In the genomic region with DNA sequence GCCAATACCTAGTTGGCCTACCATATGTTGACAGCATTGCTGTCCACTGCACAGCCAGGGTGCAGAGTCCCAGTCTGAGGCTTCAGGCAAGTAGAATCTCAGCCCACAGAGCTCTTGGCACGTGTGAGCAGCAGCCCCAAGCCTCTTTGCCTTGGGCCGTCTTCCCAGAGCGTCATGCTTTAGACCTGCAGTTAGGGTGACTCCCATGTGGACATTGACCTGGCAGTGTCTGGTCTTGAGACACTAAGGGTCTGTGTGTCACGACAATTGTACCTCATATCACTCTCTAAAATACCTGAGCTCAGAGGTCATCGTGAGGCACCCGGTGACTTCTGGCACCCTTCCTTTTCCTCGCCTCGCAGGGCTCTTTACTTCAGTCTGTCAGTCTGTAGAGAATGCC, we compare ENCODE assay signal across 38 mouse cellular contexts. TPM values are rescaled to one million over a fixed set of nuclear protein-coding genes. Genes with fewer than 3 reads are reported as not detected.
"Had no signal": no experiment of that assay in that cellular context is flagged by ENCODE, and none has a peak within 500 bp of the region (broad histone marks: within the 10 kb centered on the region; RNA-seq: fewer than 3 reads in every experiment).

No protein-coding gene starts in this region.

- H3K9me3 ChIP-seq: limb, embryonic 10.5 days; limb, embryonic 12.5 days; limb, embryonic 13.5 days; limb, embryonic 15.5 days; liver, embryonic 12.5 days; liver, embryonic 13.5 days; liver, embryonic 15.5 days; lung, embryonic 15.5 days; megakaryocyte, embryonic 14.5 days; midbrain, embryonic 10.5 days; midbrain, embryonic 12.5 days; midbrain, embryonic 13.5 days; midbrain, embryonic 15.5 days; neural tube, embryonic 12.5 days had no signal

- H3K4me2 ChIP-seq: limb, embryonic 12.5 days; limb, embryonic 13.5 days; limb, embryonic 15.5 days; liver, embryonic 11.5 days; liver, embryonic 12.5 days; liver, embryonic 13.5 days; liver, embryonic 15.5 days; lung, embryonic 14.5 days; lung, embryonic 15.5 days; midbrain, embryonic 11.5 days; midbrain, embryonic 12.5 days; midbrain, embryonic 13.5 days; midbrain, embryonic 15.5 days; neural tube, embryonic 12.5 days had no signal

- H3K27ac ChIP-seq: limb, embryonic 10.5 days; limb, embryonic 12.5 days; limb, embryonic 13.5 days; limb, embryonic 15.5 days; liver, embryonic 12.5 days; liver, embryonic 13.5 days; liver, embryonic 14.5 days; liver, embryonic 15.5 days; lung, embryonic 15.5 days; macrophage; midbrain, embryonic 10.5 days; midbrain, embryonic 12.5 days; midbrain, embryonic 13.5 days; midbrain, embryonic 15.5 days; neural tube, embryonic 12.5 days had no signal

- DNase-seq: left cerebral cortex, postnatal 4 days; liver; liver, embryonic 13.5 days; liver, postnatal 0 days; lung, adult 18-20 months; lung, adult 2 months; lung, embryonic 14.5 days; lung, postnatal 10 days; lung, postnatal 14 days; lung, postnatal 36 days; lung, postnatal 4 days; midbrain, embryonic 14.5 days had no signal

- H3K4me3 ChIP-seq: limb, embryonic 10.5 days; limb, embryonic 12.5 days; limb, embryonic 13.5 days; limb, embryonic 15.5 days; liver, embryonic 12.5 days; liver, embryonic 13.5 days; liver, embryonic 15.5 days; lung, embryonic 15.5 days; megakaryocyte, embryonic 14.5 days; midbrain, embryonic 10.5 days; midbrain, embryonic 12.5 days; midbrain, embryonic 13.5 days; midbrain, embryonic 15.5 days; myocyte; neural tube, embryonic 12.5 days had no signal

- H3K4me1 ChIP-seq: limb, embryonic 10.5 days; liver, embryonic 12.5 days; liver, embryonic 13.5 days; liver, embryonic 15.5 days; midbrain, embryonic 10.5 days; midbrain, embryonic 12.5 days; midbrain, embryonic 13.5 days; midbrain, embryonic 15.5 days had no signal

- H3K27me3 ChIP-seq: limb, embryonic 12.5 days; limb, embryonic 13.5 days; limb, embryonic 15.5 days; liver, embryonic 12.5 days; liver, embryonic 13.5 days; liver, embryonic 15.5 days; lung, embryonic 15.5 days; midbrain, embryonic 12.5 days; midbrain, embryonic 13.5 days; midbrain, embryonic 15.5 days; neural tube, embryonic 12.5 days had no signal

- H3K9ac ChIP-seq: limb, embryonic 12.5 days; limb, embryonic 13.5 days; limb, embryonic 15.5 days; liver, embryonic 12.5 days; liver, embryonic 13.5 days; liver, embryonic 14.5 days; liver, embryonic 15.5 days; liver, postnatal 0 days; lung, embryonic 14.5 days; lung, embryonic 15.5 days; midbrain, embryonic 12.5 days; midbrain, embryonic 13.5 days; midbrain, embryonic 15.5 days; neural tube, embryonic 12.5 days had no signal

- ATAC-seq: liver, embryonic 12.5 days; liver, postnatal 0 days; lung, postnatal 0 days; midbrain, embryonic 13.5 days; midbrain, embryonic 15.5 days; midbrain, embryonic 16.5 days had no signal

- H3K36me3 ChIP-seq: midbrain, embryonic 15.5 days had no signal

RNA-seq across cellular contexts. Expression of gene C1qtnf9, which starts 8.8 kb away (rescaled TPM):
- total RNA-seq: left cerebral cortex, postnatal 10 days; megakaryocyte progenitor cell, adult 5-6 weeks; megakaryocyte, adult 5-6 weeks; megakaryocyte-erythroid progenitor cell, adult 5-6 weeks; monocyte, adult 5-6 weeks had no signal
- polyA plus RNA-seq: macrophage; midbrain, embryonic 11.5 days; midbrain, embryonic 13.5 days; midbrain, embryonic 14.5 days; midbrain, embryonic 16.5 days; myocyte; neural tube, embryonic 11.5 days had no signal
